Mouse (Mus musculus): ENCODE data around the gene Rnf103.

Gene Rnf103

GRCm38 (mm10) chr6:71492756-71493674 lies 679 bp upstream of the Rnf103 start:
- DNase-seq, result no peak

GRCm38 (mm10) chr6:71494341-71495020 lies 787 bp downstream of the Rnf103 start:
- DNase-seq, result peak; percentile 66

GRCm38 (mm10) chr6:71500575-71500974 lies 6.9 kb downstream of the Rnf103 start:
- DNase-seq, result no peak

- no peak for DNase-seq
These were observed 9.3 kb downstream of the Rnf103 start for GRCm38 (mm10) chr6:71503001-71503400.

GRCm38 (mm10) chr6:71503670-71504069 lies 10.0 kb downstream of the Rnf103 start:
- no peak for DNase-seq

GRCm38 (mm10) chr6:71504091-71504490 lies 10.4 kb downstream of the Rnf103 start:
- DNase-seq, result no peak

GRCm38 (mm10) chr6:71505671-71506070 lies 12.0 kb downstream of the Rnf103 start:
- no peak for DNase-seq

GRCm38 (mm10) chr6:71519476-71519875 lies 25.8 kb downstream of the Rnf103 start:
- DNase-seq, result no peak

GRCm38 (mm10) chr6:71525556-71525955 lies 31.9 kb downstream of the Rnf103 start:
- DNase-seq, result no peak

- no peak for DNase-seq
These were observed 33.4 kb downstream of the Rnf103 start for GRCm38 (mm10) chr6:71527056-71527455.

GRCm38 (mm10) chr6:71527826-71528225 lies 34.1 kb downstream of the Rnf103 start:
- DNase-seq, result no peak

GRCm38 (mm10) chr6:71530176-71530575 lies 36.5 kb downstream of the Rnf103 start:
- no peak for DNase-seq

GRCm38 (mm10) chr6:71537286-71537685 lies 43.6 kb downstream of the Rnf103 start:
- no peak for DNase-seq

GRCm38 (mm10) chr6:71543686-71544499 lies 50.2 kb downstream of the Rnf103 start, which contains the start of gene Chmp3:
Gene Chmp3, plus strand, starts transcription at chr6:71543797.
- DNase-seq, result peak; percentile 93

GRCm38 (mm10) chr6:71555507-71555951 lies 61.8 kb downstream of the Rnf103 start:
- no peak for DNase-seq

- DNase-seq, result no peak
These were observed 63.1 kb downstream of the Rnf103 start for GRCm38 (mm10) chr6:71556826-71557225.

All from embryo, embryonic 11 days (tissue).